Mouse (Mus musculus): ENCODE measurements around the gene Cpeb3. TPM values are rescaled to one million over a fixed set of nuclear protein-coding genes. Genes with fewer than 3 reads are reported as not detected.

The Cpeb3 gene
- polyA plus RNA-seq, 1 experiment from 2014 or later = 7.7 TPM

- Histone ChIP-seq H3K9ac (no peak overlapping the region), H3K4me2 (replicated peaks) (no peak overlapping the region), H3K9me3 (no peaks in the 10 kb centered on the region), H3K36me3 (peaks cover 51% of the 10 kb centered on the region), H3K4me3 (no peak overlapping the region), H3K4me1 (peaks cover 4% of the 10 kb centered on the region), H3K27me3 (replicated peaks) (no peaks in the 10 kb centered on the region), H3K27ac (no peak overlapping the region)
- ATAC-seq (ENCODE audit: low FRiP score, low read depth) = no peak
- 92% methylated on average over 6 of the region's 6 CpGs for WGBS
Observed at GRCm38 (mm10) chr19:37013461-37013860, 194.9 kb downstream of the Cpeb3 start.

GRCm38 (mm10) chr19:37009878-37010281, 198.5 kb downstream of the Cpeb3 start:
- Histone ChIP-seq H3K4me2 (replicated peaks) (no peak overlapping the region), H3K9me3 (no peaks in the 10 kb centered on the region), H3K4me1 (no peaks in the 10 kb centered on the region), H3K27ac (no peak overlapping the region), H3K36me3 (peaks cover 72% of the 10 kb centered on the region), H3K9ac (no peak overlapping the region), H3K4me3 (no peak overlapping the region), H3K27me3 (replicated peaks) (no peaks in the 10 kb centered on the region)
- ATAC-seq (ENCODE audit: low FRiP score, low read depth) = no peak
- WGBS = 95% methylated on average over 3 of the region's 3 CpGs

- Histone ChIP-seq H3K27ac (no peak overlapping the region), H3K9me3 (no peaks in the 10 kb centered on the region), H3K4me3 (no peak overlapping the region), H3K4me2 (replicated peaks) (no peak overlapping the region), H3K36me3 (peaks cover 73% of the 10 kb centered on the region), H3K4me1 (no peaks in the 10 kb centered on the region), H3K27me3 (replicated peaks) (no peaks in the 10 kb centered on the region), H3K9ac (no peak overlapping the region)
- ATAC-seq (ENCODE audit: low FRiP score, low read depth) = no peak
- WGBS = 93% methylated on average over 5 of the region's 5 CpGs
Observed at GRCm38 (mm10) chr19:37004557-37004956, 203.8 kb downstream of the Cpeb3 start.

Other genes with a start within 250 kb of the Cpeb3 start
- gene March5, start 1.1 kb downstream of the Cpeb3 start, polyA plus RNA-seq (2016; fragmentation: Nextera tagmentation; extraction: Ambion mirVana) = 151 and 160 TPM in 2 replicates
- gene Ide, start 129.3 kb upstream of the Cpeb3 start, polyA plus RNA-seq (2016; fragmentation: Nextera tagmentation; extraction: Ambion mirVana) = 38.4 and 44.0 TPM in 2 replicates
- gene Kif11, start 167.8 kb upstream of the Cpeb3 start, polyA plus RNA-seq (2016; fragmentation: Nextera tagmentation; extraction: Ambion mirVana) = 47.8 and 47.9 TPM in 2 replicates
- 8.2 and 8.3 TPM in 2 replicates for gene Hhex, start 226.2 kb upstream of the Cpeb3 start, polyA plus RNA-seq (2016; fragmentation: Nextera tagmentation; extraction: Ambion mirVana)

All from neural tube, embryonic 12.5 days (tissue).